Mouse (Mus musculus): ENCODE results near the gene Ddost.

Gene Ddost

DNA sequence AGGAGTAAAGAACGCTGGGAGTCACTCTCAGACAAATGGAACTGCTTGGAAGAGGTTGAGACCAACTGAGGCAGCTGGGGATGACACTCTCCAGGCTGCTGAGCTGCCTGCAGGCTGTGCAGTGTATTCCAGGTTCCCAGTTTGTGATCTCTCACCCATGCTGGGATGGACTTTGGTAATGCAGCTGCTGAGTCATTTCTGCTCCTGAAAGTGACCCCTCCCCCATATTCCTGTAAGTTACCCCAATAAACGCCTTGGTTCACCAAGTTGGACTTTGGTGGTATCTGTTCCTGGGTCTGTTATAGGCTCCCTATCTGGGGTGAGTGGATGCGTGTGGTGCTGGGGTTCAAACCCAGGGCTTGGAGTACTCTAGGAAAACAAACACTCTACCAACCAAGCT lies 53.6 kb downstream of the Ddost start:
- in situ Hi-C loops (cut with MboI; ENCODE audit: unreplicated experiment in 2 of 2) = no loop called here

- in situ Hi-C loops (cut with MboI; ENCODE audit: unreplicated experiment in 2 of 2) = no loop called here
These were observed 56.9 kb downstream of the Ddost start for GRCm38 (mm10) chr4:138361370-138361821.

All from v-Abl transformed pro-B cells (cell line).